Mouse (Mus musculus) retina, postnatal 7 days (tissue): Measurements from ENCODE around the gene Vps45.

ENCODE experiments used
- DNase-seq: peaks from one replicate; pipeline ENCODE4 v3.0.0-alpha.2; 2012; ENCODE audit warnings: low read depth, low spot score

Vps45 gene

DNA sequence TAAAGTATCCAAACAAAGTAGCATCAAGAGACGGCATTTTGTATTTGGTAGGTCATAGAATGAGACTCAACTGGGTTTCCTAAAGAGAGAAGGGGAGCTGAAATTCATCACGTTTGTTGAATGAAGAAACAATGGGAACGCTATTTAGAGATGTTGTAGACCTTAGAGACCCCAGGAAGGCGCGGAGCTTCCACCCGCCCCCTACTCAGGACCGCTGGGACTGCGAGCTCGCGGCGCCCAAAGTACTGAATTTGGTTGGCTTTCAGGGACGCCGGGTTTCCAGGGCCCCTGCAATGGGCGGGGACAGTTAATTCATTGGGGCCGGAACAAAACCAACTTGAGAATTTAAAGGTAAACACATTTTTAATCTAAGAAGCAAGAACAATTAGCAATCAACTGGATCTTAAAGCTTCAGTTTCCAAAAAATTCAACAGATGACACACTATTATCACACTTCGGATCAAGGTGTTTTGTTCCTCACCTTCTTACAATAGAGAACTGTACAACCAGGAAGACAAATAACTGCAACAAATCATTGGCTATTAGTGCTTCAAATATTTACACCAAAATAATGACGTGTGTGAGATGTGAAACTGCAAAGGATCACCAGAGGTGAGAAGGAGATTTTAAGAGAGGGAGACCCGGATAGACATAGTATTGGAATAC, at the start of gene Vps45:
Gene Vps45 (minus strand): TSS at position 236 of the 666 bp plus-strand sequence.
- peak; percentile 19 for DNase-seq

DNA sequence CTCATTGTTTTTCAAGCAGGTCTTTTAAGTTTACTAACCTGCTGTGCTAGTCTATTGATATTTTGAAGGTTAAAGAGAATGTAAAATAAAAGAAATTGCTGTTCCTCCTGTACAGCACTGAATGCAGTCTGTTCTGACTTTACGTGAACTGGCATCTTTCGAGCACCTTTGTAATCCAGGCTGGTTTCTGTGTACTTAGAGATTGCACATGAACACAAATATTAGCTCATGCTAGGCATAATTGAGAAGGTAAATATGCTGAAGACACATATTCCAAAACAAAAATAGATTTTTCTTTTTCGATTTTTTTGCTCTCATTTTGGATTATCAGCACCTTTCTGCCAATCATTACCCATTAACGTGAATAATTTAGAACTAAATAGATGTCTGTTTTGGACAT, 47.9 kb upstream of the Vps45 start:
- DNase-seq, result no peak

DNA sequence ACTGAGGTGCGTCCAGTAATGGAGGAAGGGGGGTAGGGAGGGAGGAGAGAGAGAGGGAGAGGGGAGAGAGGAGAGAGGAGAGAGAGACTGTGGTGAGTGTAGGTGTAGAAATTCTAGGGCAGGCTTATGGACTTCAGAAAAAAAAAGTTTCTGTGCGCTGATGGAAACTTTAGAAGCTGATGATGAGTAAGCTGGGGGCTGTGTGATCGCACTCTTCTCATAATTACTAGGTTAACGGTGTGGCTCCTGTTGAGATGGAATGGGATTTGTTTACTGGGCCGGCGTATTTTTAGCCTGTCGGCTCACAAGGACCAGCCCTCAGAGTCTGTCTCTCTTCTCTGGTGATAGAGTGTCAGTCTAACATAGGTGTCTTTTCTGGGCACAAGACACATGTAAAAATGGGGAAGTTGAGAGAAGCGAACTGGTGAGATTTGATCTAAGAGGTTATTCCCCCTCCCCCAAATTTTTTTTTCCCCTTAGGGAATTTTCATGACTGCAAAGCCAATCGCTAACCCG, 47.0 kb upstream of the Vps45 start:
- DNase-seq, result no peak

DNA sequence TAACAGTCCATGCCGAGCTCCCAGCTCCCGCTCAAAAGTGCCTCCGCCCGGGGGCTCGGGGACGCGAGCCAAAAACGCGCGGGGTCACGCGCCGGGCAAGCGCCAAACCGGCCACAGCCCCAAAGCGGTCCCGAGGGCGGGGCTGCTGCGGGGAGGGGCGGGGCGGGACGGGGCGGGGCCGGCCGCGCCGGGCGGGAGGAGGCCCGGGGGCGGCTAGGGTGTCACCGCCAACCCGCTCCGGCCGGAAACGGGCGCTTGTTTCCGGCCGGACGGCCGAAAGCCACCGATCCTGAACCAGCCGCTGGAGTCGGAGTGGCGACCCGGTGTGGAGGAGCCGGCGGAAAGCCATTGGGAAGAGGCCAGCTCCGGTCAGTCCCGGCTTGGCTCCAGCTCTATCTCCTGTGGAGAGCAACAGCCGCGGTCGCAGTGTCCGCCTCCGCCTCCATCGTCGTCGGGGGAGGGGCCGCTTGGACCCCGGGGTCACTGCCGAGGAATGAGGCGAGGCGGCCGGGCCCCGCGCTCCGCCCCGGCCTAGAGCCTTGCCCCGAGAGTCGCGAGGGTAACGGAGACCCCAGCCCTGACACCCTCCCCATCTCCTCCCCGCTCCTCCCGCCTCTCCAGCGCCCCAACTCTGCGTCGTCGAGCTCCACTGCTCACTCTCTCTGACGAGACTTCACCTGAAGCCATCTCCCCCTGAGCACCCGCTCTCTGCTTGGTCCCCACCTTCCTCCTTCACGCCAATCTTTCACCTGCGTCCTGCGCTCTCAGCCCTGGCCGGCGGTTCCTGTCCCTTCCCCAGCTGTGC, 46.2 kb upstream of the Vps45 start, which contains the start of gene Otud7b:
Gene Otud7b (plus strand): TSS at position 267 of the 805 bp plus-strand sequence.
- peak; percentile 72 for DNase-seq

DNA sequence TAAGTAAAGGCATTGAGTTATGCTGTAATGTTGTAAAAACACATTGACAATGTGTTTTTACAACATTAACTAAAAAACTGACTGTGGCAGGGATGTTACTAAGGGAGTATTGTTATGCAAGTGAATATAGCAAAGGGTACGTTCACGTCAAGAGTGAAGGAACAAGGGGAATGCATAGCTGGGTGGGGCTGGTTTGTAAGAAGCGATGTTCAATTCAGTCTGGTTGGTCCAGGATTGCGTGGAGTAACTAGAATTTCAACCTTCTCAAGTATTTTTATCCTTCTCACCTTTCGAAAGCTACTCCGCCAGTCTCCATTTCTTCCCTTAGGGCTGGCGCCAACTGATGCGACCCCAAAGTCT, 45.6 kb upstream of the Vps45 start:
- DNase-seq, result no peak

DNA sequence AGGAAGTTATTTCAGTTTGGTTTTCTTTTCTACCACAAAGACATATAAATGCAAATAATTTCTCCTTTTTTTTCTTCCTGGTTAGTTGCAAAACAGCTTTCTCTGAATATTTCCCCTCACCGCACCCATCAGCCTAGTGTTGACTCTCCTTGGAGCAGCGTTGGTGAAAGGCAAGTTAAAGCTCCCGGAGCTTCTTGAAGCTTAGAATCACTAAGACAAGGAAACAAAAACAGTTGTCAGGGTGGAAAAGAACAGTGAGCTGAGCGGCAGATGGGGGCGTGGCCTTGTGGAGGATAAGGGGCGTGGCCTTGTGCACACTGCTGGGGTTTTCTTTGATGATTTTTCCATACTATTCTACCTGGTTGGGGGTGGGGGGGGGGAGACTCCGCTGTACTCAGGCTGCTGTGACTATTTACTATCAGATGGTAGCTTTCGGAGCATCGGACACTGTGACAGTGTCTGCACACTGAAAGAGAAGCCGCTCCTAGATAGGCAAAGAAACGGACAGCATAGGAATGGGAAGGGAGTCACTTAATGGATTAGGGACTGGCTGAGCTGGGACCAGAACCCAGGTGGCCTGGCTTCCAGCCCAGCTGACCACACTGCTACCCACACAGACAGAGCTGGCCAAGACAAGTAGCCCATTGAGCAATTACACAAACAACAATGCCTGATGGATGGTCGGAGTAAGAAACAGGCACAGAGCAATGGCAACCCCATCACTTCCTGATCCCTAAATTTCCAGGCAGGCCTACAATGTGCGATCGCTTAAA, 44.0 kb upstream of the Vps45 start:
- DNase-seq, result no peak

DNA sequence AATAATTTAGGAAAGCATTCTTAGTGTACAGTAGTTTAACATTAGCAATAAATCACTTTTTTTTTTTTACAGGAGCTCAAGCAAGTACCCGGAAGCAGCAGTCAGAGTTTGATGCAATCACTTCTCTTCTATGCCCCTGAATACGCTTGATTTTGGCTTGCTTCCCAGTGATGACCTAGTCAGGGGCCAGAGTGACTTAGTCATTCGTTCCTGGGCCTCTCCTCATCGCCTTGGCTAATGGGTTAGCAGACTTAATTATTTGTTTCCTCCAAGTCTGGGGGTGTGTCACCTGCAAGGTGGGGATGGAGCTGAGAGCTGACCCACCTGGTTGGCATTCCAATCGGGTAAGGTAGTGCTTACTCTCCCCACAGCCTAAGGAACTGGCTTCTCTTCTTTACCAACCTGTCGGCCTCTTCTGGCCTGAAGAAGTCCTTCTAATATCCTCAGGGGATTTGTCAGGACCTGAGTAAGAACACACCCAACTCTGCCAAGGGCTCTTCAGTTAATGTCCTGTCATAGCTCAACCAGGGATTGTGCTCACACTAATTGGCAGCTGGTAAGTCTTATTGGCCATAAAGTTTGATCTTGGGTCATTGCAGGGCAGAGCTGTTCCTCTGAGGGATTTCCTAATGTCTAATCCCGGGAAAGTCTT, 40.5 kb upstream of the Vps45 start:
- DNase-seq, result no peak

DNA sequence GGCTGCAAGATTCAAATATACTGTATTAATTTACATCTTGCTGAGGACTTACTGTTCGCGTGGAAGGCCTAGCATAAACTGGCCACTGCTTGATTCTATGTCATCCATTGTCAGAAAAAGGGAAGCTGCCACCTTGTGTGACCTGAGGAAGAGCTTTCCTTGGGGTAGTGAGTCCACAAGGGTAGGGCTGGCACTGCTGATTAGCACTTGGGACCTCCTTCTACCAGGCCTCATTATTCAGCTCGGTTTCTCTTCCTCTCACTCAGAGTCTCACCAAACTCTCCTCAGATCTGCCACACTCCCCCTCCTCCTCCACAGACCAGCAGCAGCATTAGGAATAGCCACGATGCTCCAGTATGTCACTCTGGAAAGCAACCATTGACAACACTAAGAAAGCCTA, 39.9 kb upstream of the Vps45 start:
- DNase-seq, result no peak

DNA sequence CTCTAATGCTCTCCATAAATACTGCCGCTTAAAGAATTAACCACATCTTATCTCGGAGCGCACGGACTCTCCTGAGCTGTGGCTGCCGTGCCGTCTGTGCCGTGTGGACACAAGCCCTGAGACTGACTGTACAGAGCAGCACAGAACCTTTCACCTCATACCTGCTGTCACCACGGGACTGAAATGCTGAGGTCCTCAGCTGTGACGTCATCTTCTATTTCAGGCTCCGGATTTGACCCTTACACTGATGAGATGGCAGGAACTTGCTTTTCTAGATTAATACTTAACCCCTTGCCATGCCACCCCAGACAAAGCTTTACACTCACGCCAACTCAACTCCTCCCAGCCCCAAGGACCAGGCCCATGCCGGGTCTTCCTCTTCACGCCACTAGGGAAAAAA, 35.9 kb upstream of the Vps45 start:
- peak; percentile 71 for DNase-seq

DNA sequence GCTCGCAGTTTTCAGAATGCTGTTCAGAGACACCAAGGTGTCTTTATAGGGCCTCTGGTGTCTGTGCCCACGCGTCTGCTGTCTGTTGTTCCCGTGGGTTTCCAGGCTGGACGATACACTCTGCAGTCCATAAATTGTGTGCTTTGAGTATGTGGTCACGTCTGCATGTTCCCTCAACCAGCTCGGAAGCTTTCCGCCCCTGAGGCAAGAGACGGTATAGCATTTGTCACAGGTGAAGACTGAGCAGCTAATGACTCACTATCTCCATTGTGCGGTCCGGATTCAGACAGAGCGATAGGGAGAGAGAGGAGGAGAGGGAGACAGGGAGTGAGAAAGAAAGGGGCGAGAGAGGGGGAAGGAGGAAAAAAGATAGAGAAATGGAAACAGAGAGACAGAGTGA, 35.2 kb upstream of the Vps45 start:
- no peak for DNase-seq

DNA sequence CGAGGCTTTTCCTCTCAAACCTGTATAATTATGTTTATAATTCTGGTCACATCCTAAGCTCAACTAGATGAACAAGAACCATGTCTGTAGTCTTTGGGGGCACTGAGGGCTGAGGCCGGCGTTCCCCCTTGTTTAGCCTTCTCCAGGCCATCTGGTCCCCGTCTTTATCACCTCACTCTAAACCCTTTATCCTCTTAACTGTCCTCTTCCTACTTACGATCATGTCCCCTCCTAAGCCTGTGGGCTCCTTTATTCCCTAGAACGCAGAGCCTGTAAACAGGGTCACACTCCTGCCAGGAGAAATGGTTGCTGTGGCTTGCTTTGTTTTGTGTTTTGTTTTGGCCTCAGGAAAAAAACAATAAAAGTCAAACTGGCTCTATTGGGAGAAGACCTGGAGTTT, 33.7 kb upstream of the Vps45 start:
- DNase-seq, result peak; percentile 76

DNA sequence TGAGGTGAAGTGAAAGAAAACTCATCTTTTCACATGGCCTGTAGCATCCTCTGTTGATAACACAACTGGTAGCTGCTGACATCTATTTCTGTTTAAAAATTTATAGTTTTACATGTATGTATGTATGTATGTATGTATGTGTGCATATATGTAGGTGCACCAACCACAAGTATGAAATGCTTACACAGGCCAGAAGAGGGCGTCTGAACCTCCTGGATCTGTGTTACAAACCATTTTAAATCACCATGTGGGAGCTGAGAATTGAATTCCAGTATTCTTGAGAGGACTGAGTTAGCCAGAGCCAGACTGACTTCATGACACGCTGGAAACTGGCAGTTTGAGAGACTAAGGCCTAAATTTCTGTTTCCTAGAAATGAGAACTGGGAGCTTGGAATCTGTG, 32.9 kb upstream of the Vps45 start:
- no peak for DNase-seq

DNA sequence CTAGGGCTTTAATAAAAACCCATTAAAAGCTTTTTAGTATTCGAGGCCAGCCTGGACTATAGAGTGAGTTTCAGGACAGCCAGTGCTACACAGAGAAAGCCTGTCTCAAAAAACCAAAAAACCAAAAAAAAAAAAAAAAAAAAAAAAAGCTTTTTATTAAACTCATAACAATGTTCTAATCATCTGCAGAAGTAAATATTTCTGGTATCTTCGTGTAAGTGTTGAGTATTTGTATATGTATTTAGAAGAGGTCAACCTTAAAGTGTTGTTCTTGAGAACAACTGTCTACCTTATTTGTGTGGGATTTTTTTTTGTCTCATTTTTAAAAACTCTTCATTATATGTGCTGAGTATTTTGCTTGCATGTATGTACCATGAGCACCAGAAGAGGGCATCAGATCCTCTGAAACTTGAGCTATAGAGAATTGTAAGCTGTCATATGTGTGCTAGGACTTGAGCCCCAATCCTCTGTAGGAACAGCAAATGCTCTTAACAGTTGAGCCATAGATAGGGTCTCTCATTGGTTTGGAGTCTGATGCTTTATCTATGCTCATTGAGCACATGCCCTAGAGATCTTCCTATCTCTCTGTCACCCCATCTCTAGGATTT, 31.7 kb upstream of the Vps45 start:
- no peak for DNase-seq

DNA sequence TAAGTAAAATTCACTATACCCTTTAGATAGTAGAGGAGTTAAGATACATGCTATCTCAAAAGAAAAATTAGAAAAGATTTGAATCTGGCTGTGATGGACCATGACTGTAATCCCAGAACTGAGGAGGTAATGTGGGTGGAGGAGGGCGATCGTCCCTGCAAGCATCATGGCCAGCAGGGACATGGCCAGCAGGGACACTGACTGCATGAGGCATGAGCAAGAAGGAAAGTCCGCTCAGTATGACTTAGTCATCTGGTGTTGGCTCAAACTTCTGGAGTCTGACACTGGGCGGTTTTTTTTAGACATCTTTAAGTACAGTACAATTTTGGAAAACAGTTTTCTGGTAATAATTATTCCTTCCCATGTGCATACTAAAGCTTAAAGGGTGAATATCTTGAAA, 29.5 kb upstream of the Vps45 start:
- no peak for DNase-seq

DNA sequence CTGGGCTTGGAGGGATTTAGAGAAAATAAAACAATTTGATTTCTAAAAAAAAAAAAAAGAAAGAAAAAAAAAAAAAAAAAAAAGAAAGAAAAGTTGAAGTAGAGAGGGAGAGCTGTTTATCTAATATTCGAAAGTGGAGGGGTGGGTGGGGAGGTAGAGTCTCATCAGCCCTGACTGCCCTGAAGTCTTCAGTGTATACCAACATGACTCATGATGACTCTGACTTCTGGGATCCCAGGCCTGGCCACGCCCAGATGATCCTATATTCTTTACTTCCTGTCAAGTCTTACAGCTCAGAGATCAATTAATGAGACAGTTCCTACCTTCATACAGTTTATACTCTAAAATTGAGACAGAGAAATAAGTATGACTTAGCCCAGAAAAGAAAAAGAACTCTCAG, 29.0 kb upstream of the Vps45 start:
- no peak for DNase-seq

DNA sequence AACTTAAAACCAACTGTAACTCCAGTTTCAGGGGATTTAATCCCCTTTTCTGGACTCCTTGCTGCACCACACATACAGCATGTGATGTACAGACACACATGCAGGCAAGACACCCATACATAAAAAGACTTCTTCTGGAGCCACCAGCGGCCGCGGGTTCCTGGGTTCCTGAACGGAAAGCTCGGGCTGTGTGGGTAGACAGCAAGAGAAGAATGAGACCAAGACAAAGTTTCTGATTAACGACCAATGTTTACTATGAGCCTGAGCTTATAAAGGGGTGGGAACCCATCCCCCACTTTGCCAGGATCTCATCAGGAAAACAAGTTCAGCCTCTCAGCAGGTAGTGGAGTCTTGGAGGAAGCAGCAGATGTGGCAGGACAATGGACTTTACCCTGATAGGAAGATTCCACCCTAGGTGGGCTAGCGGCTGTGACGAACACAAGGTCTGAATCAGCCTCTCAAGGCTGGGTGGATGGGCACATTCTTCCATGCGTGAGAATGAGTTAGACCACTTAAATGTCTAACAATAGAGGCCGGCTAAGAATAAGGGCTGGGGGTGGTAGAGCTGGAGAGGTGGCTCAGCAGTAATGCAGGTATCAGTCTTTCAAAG, 26.0 kb upstream of the Vps45 start:
- no peak for DNase-seq

DNA sequence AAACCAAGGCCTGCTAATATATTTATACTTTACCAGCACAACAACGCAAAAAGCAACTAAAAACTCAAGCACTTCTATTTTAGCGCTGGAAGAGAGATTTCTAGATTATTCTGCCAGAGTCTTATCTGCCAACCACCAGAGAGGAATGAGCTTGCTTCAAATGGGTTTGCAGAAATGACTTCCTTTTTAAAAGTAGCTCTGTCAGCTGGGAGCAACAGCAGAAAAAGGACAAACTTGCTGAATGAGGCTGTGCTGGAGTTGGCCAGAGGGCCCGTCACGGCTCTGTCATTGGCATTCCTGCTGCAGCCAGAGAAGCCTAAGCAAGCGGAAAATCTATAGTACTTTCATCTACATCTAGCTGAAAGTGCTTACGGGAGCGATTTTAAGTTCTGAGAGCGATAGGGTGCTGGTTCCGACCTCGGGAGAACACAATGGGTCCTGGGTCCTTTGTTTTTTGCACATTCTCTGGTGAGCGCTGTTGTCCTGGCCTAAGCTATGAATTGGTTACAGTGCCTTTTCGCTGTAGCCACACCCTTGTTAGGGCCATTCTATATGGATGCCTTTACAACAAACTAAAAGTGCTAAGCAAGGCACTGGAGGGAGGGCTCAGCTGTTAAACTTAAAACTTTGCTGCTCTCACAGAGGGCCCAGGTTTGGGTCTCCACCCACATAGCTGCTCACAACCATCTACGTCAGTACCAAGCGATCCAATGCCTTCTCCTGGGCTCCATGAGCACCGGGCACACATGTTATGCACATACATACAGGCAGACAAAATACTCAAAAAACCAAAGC, 24.6 kb upstream of the Vps45 start:
- no peak for DNase-seq

DNA sequence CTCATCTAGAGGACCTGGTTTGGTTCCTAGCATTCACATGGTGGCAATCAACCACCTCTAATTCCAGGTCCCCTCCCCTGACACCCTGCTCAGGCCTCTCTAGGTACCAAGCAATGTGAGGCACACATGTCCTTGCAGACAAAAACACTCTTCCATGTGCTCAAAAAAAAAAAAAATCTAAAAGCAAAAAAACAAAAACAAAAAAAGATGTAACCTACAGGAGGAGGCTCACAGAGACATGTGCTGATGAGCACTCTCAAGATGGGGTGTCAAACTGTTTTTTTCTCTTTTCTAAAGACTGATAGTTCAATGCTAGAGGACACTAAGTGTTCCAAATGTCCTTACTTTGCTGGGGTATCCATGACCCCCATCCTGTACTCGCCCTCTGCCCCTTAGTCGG, 23.8 kb upstream of the Vps45 start:
- DNase-seq, result no peak

DNA sequence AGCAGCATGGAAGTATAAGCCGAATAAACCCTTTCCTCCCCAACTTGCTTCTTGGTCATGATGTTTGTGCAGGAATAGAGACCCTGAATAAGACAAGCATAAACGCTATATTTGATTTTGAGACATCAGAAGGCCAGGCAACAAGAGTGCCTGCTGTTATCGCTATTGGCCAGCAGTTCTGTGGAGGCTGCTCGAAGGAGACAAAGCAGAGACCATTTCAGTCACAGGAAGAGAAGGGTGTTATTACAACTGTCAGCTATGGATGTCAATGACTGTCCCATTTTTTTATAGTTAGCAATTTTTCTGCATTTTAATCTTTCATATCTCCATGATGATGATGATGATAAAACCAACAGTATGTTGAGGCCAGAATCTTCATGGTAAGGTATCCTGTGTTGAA, 23.4 kb upstream of the Vps45 start:
- DNase-seq, result no peak

DNA sequence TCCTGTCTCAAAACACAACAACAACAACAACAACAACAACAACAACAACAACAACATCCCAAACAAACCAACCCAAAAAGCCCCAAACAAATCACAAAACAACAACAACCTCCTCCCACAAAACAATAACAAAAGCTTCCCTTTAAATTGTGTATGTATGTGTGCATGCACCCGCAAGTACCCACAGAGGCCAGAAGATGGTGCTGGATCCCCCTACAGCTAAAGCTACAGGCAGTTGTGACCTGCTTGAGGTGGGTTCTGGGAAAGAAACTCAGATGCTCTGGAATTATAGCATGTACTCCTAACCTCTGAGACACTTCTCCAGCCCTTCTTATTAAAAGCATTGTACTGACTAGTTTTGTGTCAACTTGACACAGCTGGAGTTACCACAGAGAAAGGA, 22.7 kb upstream of the Vps45 start:
- DNase-seq, result no peak
